Mouse (Mus musculus) right cerebral cortex, postnatal 25 days (tissue): Measurements from ENCODE around the gene Gm14393.
"Not testable (repeated sequence)": the region's sequence is repeated elsewhere in the genome, so short reads cannot be mapped to it uniquely, and the experiment has no call there.

Experiments used
- DNase-seq: peaks from one replicate; pipeline ENCODE4 v3.0.0; 2022

The Gm14393 gene

DNA sequence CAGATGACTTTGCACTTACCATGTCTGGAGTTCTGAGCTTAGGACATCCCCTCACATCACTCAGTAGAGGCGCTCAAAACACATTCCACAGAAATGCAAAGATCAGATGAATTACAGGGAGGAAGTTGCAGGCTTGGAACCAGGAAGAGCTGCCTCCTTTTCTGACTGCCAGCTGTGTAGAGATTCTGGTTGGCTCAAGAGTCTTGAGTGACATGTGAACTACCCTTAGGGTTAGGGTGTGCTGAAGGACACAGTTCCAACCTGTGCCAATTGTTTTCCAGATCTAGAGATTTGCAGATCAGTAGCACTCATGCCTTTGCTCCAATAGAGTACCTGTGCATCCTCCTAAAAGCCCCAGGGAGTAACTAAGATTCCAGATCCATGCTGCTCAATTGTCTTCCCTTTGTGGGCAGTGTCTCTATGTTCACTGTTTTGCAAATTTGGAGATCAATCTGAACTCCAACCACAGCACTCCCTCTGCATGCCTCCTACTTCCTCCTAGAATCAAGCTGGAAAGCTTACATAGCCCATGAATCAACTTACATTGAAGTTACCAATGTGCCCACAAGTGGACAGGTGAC is at the start of gene Gm14393:
Gm14393 (minus strand) TSS at position 101 of the 581 bp plus-strand sequence.
- DNase-seq: not testable (repeated sequence)

GRCm38 (mm10) chr2:175044268-175044667 is 23.3 kb downstream of the Gm14393 start:
- DNase-seq: not testable (repeated sequence)
